Comparison of ENCODE assay signal across 24 mouse cellular contexts in genomic region chr3:29182988-29183387, GRCm38 (mm10).
DNase-seq lines count a peak whose midpoint lies in the region; ATAC-seq lines count a peak whose summit lies in the region.
"Had no signal": no experiment of that assay in that cellular context is flagged by ENCODE, and none has a peak within 500 bp of the region (broad histone marks: within the 10 kb centered on the region; RNA-seq: fewer than 3 reads in every experiment).

No protein-coding gene starts in this region.

- H3K36me3 ChIP-seq in forebrain, embryonic 12.5 days (replicated peaks) = no peaks in the 10 kb centered on the region
- H3K36me3 ChIP-seq in forebrain, embryonic 10.5 days (replicated peaks) = no peaks in the 10 kb centered on the region
- no peaks in the 10 kb centered on the region for H3K36me3 ChIP-seq in hindbrain, embryonic 15.5 days
- no peaks in the 10 kb centered on the region for H3K36me3 ChIP-seq in neural tube, embryonic 12.5 days
- H3K36me3 ChIP-seq: embryonic facial prominence, embryonic 13.5 days; stomach, embryonic 15.5 days had no signal

- WGBS in forebrain, embryonic 12.5 days = 72% methylated on average over 10 of the region's 10 CpGs
- WGBS in forebrain, embryonic 10.5 days = 86% methylated on average over 10 of the region's 10 CpGs
- WGBS in hindbrain, embryonic 15.5 days = 42% methylated on average over 10 of the region's 10 CpGs
- 66% methylated on average over 10 of the region's 10 CpGs for WGBS in neural tube, embryonic 12.5 days

- H3K4me1 ChIP-seq in forebrain, embryonic 12.5 days = peaks cover 28% of the 10 kb centered on the region
- peaks cover 30% of the 10 kb centered on the region for H3K4me1 ChIP-seq in forebrain, embryonic 10.5 days
- H3K4me1 ChIP-seq in hindbrain, embryonic 15.5 days (replicated peaks) = peaks cover 21% of the 10 kb centered on the region
- H3K4me1 ChIP-seq in neural tube, embryonic 12.5 days = peaks cover 10% of the 10 kb centered on the region; the same call in 1 of the 2 replicates
- H3K4me1 ChIP-seq: stomach, embryonic 15.5 days had no signal

- no peak overlapping the region for H3K4me2 ChIP-seq in forebrain, embryonic 12.5 days
- H3K4me2 ChIP-seq in hindbrain, embryonic 15.5 days = no peak overlapping the region
- no peak overlapping the region for H3K4me2 ChIP-seq in neural tube, embryonic 12.5 days (replicated peaks)
- H3K4me2 ChIP-seq: embryonic facial prominence, embryonic 13.5 days; liver, embryonic 11.5 days; stomach, embryonic 15.5 days had no signal

- DNase-seq in forebrain, embryonic 10.5 days (ENCODE audit: extremely low spot score, low spot score) = no peak
- DNase-seq in Muller cell, postnatal 12 days (ENCODE audit: inconsistent ontology term) = peak; percentile 5
- no peak for DNase-seq in layer of hippocampus, adult 9-11 months
- DNase-seq in gastrocnemius, postnatal 4 days (ENCODE audit: low spot score in 2 of 2) = no peak
- no peak for DNase-seq in adrenal gland, adult (ENCODE audit: inconsistent age in 2 of 2, low spot score in 1 of 2)
- DNase-seq: adrenal gland, postnatal 14 days; cerebellum, adult 11 months; cerebellum, postnatal 10 days; gastrocnemius, postnatal 36 days; kidney, adult 11 months; left cerebral cortex, postnatal 4 days; lung, adult 2 months; lung, postnatal 4 days; right cerebral cortex, postnatal 25 days; thymus, adult 18-20 months had no signal

- no peak overlapping the region for H3K27ac ChIP-seq in forebrain, embryonic 12.5 days
- no peak overlapping the region for H3K27ac ChIP-seq in forebrain, embryonic 10.5 days
- H3K27ac ChIP-seq in hindbrain, embryonic 15.5 days (replicated peaks) = peak overlapping the region; percentile 42
- no peak overlapping the region for H3K27ac ChIP-seq in neural tube, embryonic 12.5 days
- H3K27ac ChIP-seq: embryonic facial prominence, embryonic 13.5 days; left cerebral cortex, adult 2 months; stomach, embryonic 15.5 days had no signal

- H3K27me3 ChIP-seq in forebrain, embryonic 12.5 days = 0 out of 2 replicates have a peak, but pooled peaks cover 3% of the 10 kb centered on the region
- H3K27me3 ChIP-seq in forebrain, embryonic 10.5 days (ENCODE audit: poor library complexity, severe bottlenecking) = no peaks in the 10 kb centered on the region
- no peaks in the 10 kb centered on the region for H3K27me3 ChIP-seq in hindbrain, embryonic 15.5 days
- no peaks in the 10 kb centered on the region for H3K27me3 ChIP-seq in neural tube, embryonic 12.5 days (replicated peaks)
- H3K27me3 ChIP-seq: embryonic facial prominence, embryonic 13.5 days; stomach, embryonic 15.5 days had no signal

- H3K9ac ChIP-seq in forebrain, embryonic 12.5 days = no peak overlapping the region
- no peak overlapping the region for H3K9ac ChIP-seq in hindbrain, embryonic 15.5 days
- no peak overlapping the region for H3K9ac ChIP-seq in neural tube, embryonic 12.5 days
- H3K9ac ChIP-seq: embryonic facial prominence, embryonic 13.5 days; stomach, embryonic 15.5 days had no signal

- no peak overlapping the region for H3K4me3 ChIP-seq in forebrain, embryonic 12.5 days (replicated peaks)
- H3K4me3 ChIP-seq in forebrain, embryonic 10.5 days = no peak overlapping the region
- H3K4me3 ChIP-seq in hindbrain, embryonic 15.5 days = no peak overlapping the region
- H3K4me3 ChIP-seq in neural tube, embryonic 12.5 days = no peak overlapping the region
- H3K4me3 ChIP-seq: embryonic facial prominence, embryonic 13.5 days; left cerebral cortex, adult 2 months; stomach, embryonic 15.5 days had no signal

- no peaks in the 10 kb centered on the region for H3K9me3 ChIP-seq in forebrain, embryonic 12.5 days
- no peaks in the 10 kb centered on the region for H3K9me3 ChIP-seq in forebrain, embryonic 10.5 days
- H3K9me3 ChIP-seq in hindbrain, embryonic 15.5 days = no peaks in the 10 kb centered on the region
- no peaks in the 10 kb centered on the region for H3K9me3 ChIP-seq in neural tube, embryonic 12.5 days
- H3K9me3 ChIP-seq: embryonic facial prominence, embryonic 13.5 days; stomach, embryonic 15.5 days had no signal

- peak; percentile 34; the same call in 1 of the 2 replicates for ATAC-seq in forebrain, embryonic 12.5 days (ENCODE audit: low FRiP score)
- ATAC-seq in hindbrain, embryonic 15.5 days (ENCODE audit: low FRiP score, low read depth) = peak; percentile 71; the same call in 1 of the 2 replicates
- ATAC-seq in neural tube, embryonic 12.5 days (ENCODE audit: low FRiP score, low read depth) = peak; percentile 35; the same call in 1 of the 2 replicates
- ATAC-seq: activated CD4-positive, CD25-positive, alpha-beta regulatory T cell, adult 4 months; CD4-positive, CD25-positive, alpha-beta regulatory T cell, adult 4 months had no signal
